Mouse (Mus musculus) E14TG2a.4 (cell line): ENCODE data around the gene Necab3.

Source experiments
- CTCF ChIP-seq: conservative IDR thresholded peaks from 2 replicates; pipeline ENCODE4 v1.5.1; 2014; ENCODE audit warnings: low read length
- NANOG ChIP-seq: IDR thresholded peaks from 2 replicates; pipeline ENCODE4 v1.6.1; 2014; ENCODE audit warnings: borderline replicate concordance, low read length, mixed read lengths

GRCm38 (mm10) chr2:154532888-154533287 lies 25.8 kb downstream of the Necab3 start:
- TF ChIP-seq CTCF (no peak), NANOG (no peak)
